Mouse (Mus musculus): ENCODE measurements around the gene Auh.

- TF ChIP-seq CTCF (IDR thresholded peaks at IDR 0.05; ENCODE audit: borderline replicate concordance, insufficient read depth, low read depth, low read length) (no peak), POLR2A (IDR thresholded peaks at IDR 0.05; ENCODE audit: borderline replicate concordance, insufficient read depth, low read length) (no peak)
These were observed 43.1 kb upstream of the Auh start for GRCm38 (mm10) chr13:52972626-52973025.

Data from cerebellum, adult 2 months (tissue).